Mouse (Mus musculus) lung, embryonic 14.5 days (tissue): ENCODE measurements at regions not wholly inside any gene's neighbourhood (a gene's known extent, or its start where the extent isn't known, plus 50 kb on each side); places are given as distances from the start of the nearest gene placed in this dataset.

Experiments
- ATAC-seq: fragments of 200-750 bp; cut with Nextera tagmentation; 2 replicates; pipeline ENCODE4 v1.8.0; 2017; ENCODE audit warnings: mild to moderate bottlenecking, moderate TSS enrichment, moderate library complexity; ENCODE audit not compliant: insufficient read depth
- DNase-seq: peaks from one replicate; pipeline ENCODE4 v3.0.0-alpha.2; 2015
- H3K27ac ChIP-seq: fragments of 300-500 bp; sonication (generic); 2 replicates; pipeline ENCODE4 v1.5.1; 2014; ENCODE audit warnings: low read depth, mild to moderate bottlenecking, moderate library complexity
- H3K27me3 ChIP-seq: fragments of 300-500 bp; sonication (generic); 2 replicates; pipeline ENCODE4 v1.6.1; 2014; ENCODE audit warnings: low read length, control low read depth; ENCODE audit not compliant: insufficient read depth
- H3K36me3 ChIP-seq: fragments of 300-500 bp; sonication (generic); 2 replicates; pipeline ENCODE4 v1.6.1; 2014; ENCODE audit warnings: control low read depth; ENCODE audit not compliant: insufficient read depth
- H3K4me1 ChIP-seq: fragments of 300-500 bp; sonication (generic); 2 replicates; pipeline ENCODE4 v1.6.1; 2014; ENCODE audit warnings: antibody characterized with exemption, control low read depth; ENCODE audit not compliant: insufficient read depth
- H3K4me2 ChIP-seq: fragments of 300-500 bp; sonication (generic); 2 replicates; pipeline ENCODE4 v1.6.1; 2014; ENCODE audit warnings: mild to moderate bottlenecking
- H3K4me3 ChIP-seq: fragments of 300-500 bp; sonication (generic); 2 replicates; pipeline ENCODE4 v1.5.1; 2014; ENCODE audit warnings: low read depth, low read length
- H3K9ac ChIP-seq: fragments of 300-500 bp; sonication (generic); 2 replicates; pipeline ENCODE4 v1.6.1; 2014
- H3K9me3 ChIP-seq: fragments of 300-500 bp; sonication (generic); 2 replicates; pipeline ENCODE4 v1.6.1; 2016; ENCODE audit warnings: low read depth, low read length, control low read depth
- CTCF ChIP-seq: IDR thresholded peaks from 2 replicates; pipeline ENCODE4 v1.5.1; 2016; ENCODE audit warnings: antibody characterized with exemption, low read depth
- WGBS: fragments of 180-500 bp; shearing (Covaris S2); extraction: QIAGEN DNeasy Blood & Tissue Kit; methylation state at CpG from one replicate; pipeline ENCODE4 v1.1.7; 2014; 5-methylcytosine and 5-hydroxymethylcytosine counted together

DNA sequence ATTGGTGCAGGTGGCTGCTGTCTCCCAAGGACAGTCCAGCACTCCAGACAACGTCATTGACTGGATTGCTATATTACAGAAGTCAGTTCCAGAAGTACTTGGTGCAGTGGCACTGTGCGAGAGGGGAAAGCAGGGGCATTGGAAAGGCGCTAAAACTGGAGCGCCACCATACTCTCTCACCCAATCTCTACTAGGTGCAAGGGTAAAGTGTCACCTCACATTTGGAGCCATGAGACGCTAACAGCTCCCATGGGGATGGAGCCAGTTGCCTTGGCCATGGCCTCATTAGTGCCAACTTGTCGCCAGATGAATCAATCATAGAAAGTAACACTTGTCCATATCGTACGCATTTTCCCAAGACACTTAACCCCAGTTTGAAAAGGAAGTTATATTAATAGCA, 1617.2 kb upstream of the Gulo start:
- Histone ChIP-seq H3K27me3 (no peaks in the 10 kb centered on the region), H3K9me3 (no peaks in the 10 kb centered on the region), H3K36me3 (no peaks in the 10 kb centered on the region), H3K27ac (no peak overlapping the region), H3K4me3 (no peak overlapping the region), H3K4me1 (no peaks in the 10 kb centered on the region), H3K4me2 (no peak overlapping the region), H3K9ac (no peak overlapping the region)
- no peak for TF ChIP-seq CTCF
- no peak for ATAC-seq
- DNase-seq = no peak
- WGBS = 72% methylated on average over 8 of the region's 8 CpGs

DNA sequence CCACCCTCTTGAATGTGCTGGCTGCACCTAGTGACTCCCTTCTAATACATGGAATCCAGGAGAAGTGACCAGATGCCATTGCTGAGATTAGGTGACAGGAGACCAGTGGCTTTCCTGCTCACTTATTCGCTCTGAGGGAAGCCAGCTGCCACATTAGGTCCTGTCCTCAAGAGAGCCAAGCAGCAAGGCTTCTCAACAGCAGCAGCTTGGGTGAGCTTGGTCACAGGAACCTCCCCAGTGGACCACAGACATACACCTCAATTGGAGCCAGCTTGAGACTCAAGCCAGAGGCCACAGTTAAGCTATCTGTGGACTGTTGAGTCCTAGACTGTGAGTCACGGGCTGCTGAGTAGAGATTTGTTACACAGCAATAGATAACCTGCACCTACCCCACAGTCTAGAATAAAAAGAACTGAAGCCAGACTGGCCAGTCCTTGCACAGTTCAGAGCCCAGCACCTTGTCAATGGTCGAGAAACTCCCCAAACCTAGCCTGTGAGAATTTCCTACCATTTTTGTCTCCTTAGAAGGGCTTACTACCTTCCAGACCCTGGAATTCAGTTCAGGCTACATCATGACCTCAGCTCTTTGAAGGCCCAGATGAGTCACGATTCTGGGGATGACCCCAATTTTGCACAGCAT, 1615.0 kb upstream of the Gulo start:
- Histone ChIP-seq H3K9ac (no peak overlapping the region), H3K4me1 (no peaks in the 10 kb centered on the region), H3K36me3 (no peaks in the 10 kb centered on the region), H3K9me3 (no peaks in the 10 kb centered on the region), H3K27me3 (no peaks in the 10 kb centered on the region), H3K27ac (no peak overlapping the region), H3K4me3 (no peak overlapping the region), H3K4me2 (no peak overlapping the region)
- no peak for DNase-seq
- WGBS = 64% methylated on average over 4 of the region's 4 CpGs
- no peak for ATAC-seq
- TF ChIP-seq CTCF = no peak

DNA sequence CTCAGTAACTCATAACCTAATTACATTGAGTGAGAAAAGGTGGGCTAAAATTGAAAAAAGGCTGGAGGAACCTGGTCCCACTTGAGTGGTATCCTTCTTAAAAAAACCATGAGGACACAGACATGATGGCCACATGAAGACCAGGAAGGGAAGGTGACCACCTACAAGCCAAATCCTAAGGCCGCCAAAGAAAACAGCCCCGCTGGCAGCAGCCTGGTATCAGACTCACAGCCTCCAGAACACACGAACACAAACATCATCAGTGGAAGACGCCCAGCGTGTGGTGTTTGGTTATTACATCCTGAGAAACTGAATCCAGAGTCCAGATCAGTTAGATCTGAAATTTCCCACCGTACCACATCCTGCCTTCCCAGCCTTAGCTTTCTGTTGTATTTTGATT, 1613.9 kb upstream of the Gulo start:
- 82% methylated on average over 6 of the region's 6 CpGs for WGBS

GRCm38 (mm10) chr14:67621486-67621885, 1612.5 kb upstream of the Gulo start:
- Histone ChIP-seq H3K27ac (no peak overlapping the region), H3K9ac (no peak overlapping the region), H3K4me3 (no peak overlapping the region), H3K27me3 (no peaks in the 10 kb centered on the region), H3K9me3 (no peaks in the 10 kb centered on the region), H3K4me2 (no peak overlapping the region), H3K4me1 (no peaks in the 10 kb centered on the region), H3K36me3 (no peaks in the 10 kb centered on the region)
- WGBS = 60% methylated on average over 2 of the region's 2 CpGs
- ATAC-seq (no peak), DNase-seq (no peak)
- no peak for TF ChIP-seq CTCF

More for the DNA sequence above, 1613.9 kb upstream of the Gulo start:
- Histone ChIP-seq H3K36me3 (no peaks in the 10 kb centered on the region), H3K9ac (no peak overlapping the region), H3K4me3 (no peak overlapping the region), H3K4me2 (no peak overlapping the region), H3K4me1 (no peaks in the 10 kb centered on the region), H3K9me3 (no peaks in the 10 kb centered on the region), H3K27me3 (no peaks in the 10 kb centered on the region), H3K27ac (no peak overlapping the region)
- no peak for ATAC-seq
- DNase-seq = no peak
- no peak for TF ChIP-seq CTCF

DNA sequence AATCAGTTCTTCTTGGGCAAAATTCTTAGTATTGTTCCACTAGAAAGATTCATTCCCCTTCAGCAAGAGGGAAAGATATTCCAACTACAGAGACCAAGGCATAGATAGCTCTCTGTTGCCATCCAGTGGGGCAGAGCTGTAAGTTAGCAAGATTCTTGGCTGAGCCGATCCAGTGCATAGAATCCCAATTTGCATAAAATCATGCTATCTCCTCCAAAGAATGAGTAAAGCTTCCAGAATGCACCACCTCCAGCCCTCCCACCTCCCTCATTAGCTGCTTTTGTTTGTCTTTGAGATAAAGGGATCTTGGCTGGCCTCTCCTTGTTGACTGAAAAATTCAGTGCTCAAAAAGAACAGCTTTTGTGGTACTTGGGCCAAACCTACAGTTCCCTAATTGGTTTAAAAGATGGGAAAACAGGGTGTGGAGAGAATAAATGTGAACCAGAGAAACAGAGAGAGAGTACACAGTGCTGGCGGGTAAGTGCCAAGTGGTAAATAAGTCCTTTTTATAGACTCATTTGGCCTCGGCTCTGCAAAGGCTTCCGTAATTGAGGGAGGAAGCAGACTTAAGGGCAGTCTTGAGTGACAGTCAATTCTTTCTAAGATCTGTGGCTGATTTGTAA, 1612.0 kb upstream of the Gulo start:
- Histone ChIP-seq H3K9me3 (no peaks in the 10 kb centered on the region), H3K36me3 (no peaks in the 10 kb centered on the region), H3K4me1 (no peaks in the 10 kb centered on the region), H3K27me3 (no peaks in the 10 kb centered on the region), H3K4me2 (no peak overlapping the region), H3K4me3 (no peak overlapping the region), H3K9ac (no peak overlapping the region), H3K27ac (no peak overlapping the region)
- peak; percentile 85 for TF ChIP-seq CTCF
- ATAC-seq = 0 out of 2 replicates have a peak, but pooled peaks have one; percentile 49
- 37% methylated on average over 4 of the region's 4 CpGs for WGBS
- peak; percentile 86 for DNase-seq

GRCm38 (mm10) chr14:67619571-67619970, 1610.6 kb upstream of the Gulo start:
- no peaks in the 10 kb centered on the region for H3K27me3 ChIP-seq
- 45% methylated on average over 4 of the region's 4 CpGs for WGBS
- H3K9ac ChIP-seq = no peak overlapping the region
- no peaks in the 10 kb centered on the region for H3K4me1 ChIP-seq
- ATAC-seq (no peak), DNase-seq (no peak)
- H3K36me3 ChIP-seq = no peaks in the 10 kb centered on the region
- TF ChIP-seq CTCF = no peak
- H3K27ac ChIP-seq = no peak overlapping the region
- H3K4me2 ChIP-seq = no peak overlapping the region
- H3K9me3 ChIP-seq = no peaks in the 10 kb centered on the region
- H3K4me3 ChIP-seq = no peak overlapping the region

DNA sequence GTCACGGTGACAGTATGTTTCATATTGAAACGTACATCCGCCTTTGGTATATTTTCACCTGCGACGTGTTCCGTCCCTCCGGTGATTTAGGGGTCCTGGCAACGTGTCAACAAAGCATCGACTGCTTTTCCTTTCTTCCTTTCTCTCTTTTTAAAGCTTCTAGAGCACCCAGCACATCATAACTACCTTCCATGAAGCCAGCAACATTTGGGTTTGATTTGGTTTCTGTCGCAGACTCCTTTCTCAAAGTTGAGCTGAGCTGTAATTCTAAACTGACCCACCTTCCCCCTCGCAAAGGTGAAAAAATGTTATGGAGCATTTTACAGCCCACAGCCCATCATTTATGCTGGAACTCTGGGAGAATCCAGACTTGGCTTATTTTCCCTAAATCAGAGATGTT, 1605.4 kb upstream of the Gulo start:
- Histone ChIP-seq H3K4me2 (no peak overlapping the region), H3K9me3 (no peaks in the 10 kb centered on the region), H3K9ac (no peak overlapping the region), H3K27ac (no peak overlapping the region), H3K4me1 (no peaks in the 10 kb centered on the region), H3K27me3 (peaks cover 4% of the 10 kb centered on the region; the same call in 1 of the 2 replicates), H3K4me3 (no peak overlapping the region), H3K36me3 (no peaks in the 10 kb centered on the region)
- no peak for ATAC-seq
- WGBS = 64% methylated on average over 11 of the region's 11 CpGs
- no peak for TF ChIP-seq CTCF
- DNase-seq = no peak
